Comparison of ENCODE assay signal across 14 mouse cellular contexts in genomic region chr8:70081976-70082375, GRCm38 (mm10). TPM values are rescaled to one million over a fixed set of nuclear protein-coding genes. Genes with fewer than 3 reads are reported as not detected.
DNase-seq lines count a peak whose midpoint lies in the region.
"Had no signal": no experiment of that assay in that cellular context is flagged by ENCODE, and none has a peak within 500 bp of the region (broad histone marks: within the 10 kb centered on the region; RNA-seq: fewer than 3 reads in every experiment).

No protein-coding gene starts in this region.

- peak; percentile 37 to 44 for DNase-seq in cerebellum, adult 18-20 months
- DNase-seq in cerebellum, adult 8-10 months, result no peak
- DNase-seq in cerebellum, adult 9-10 months, result peak; percentile 42
- no peak for DNase-seq in cerebellum, adult 11 months
- DNase-seq in cerebellum, adult 9-11 months, result peak; percentile 47
- peak; percentile 37 to 57 for DNase-seq in cerebellum, postnatal 10 days
- DNase-seq in natural killer cell, adult 2 months (ENCODE audit: low spot score in 2 of 2), result no peak
- no peak for DNase-seq in frontal cortex, adult 2 months (ENCODE audit: extremely low spot score in 1 of 2, low spot score in 1 of 2)
- DNase-seq: adrenal gland, adult 8-10 months; adrenal gland, postnatal 14 days; adrenal gland, postnatal 36 days; embryo, embryonic 11 days had no signal

RNA-seq across cellular contexts. Expression of gene Hapln4, which starts 1.3 kb away (rescaled TPM):
- polyA plus RNA-seq in frontal cortex, adult 2 months (2012; rRNA removed), result 34.8 and 43.9 TPM in 2 replicates
- polyA plus RNA-seq: erythroblast, embryonic 14.5 days had no signal

RNA-seq across cellular contexts. Expression of gene Tm6sf2, which starts 9.3 kb away (rescaled TPM):
- polyA plus RNA-seq in frontal cortex, adult 2 months (2012; rRNA removed), result 4.9 and 5.9 TPM in 2 replicates
- polyA plus RNA-seq: erythroblast, embryonic 14.5 days had no signal

RNA-seq across cellular contexts. Expression of gene Ncan, which starts 38.7 kb away (rescaled TPM):
- 98.8 and 102 TPM in 2 replicates for polyA plus RNA-seq in frontal cortex, adult 2 months (2012; rRNA removed)
- polyA plus RNA-seq: C2C12; erythroblast, embryonic 14.5 days had no signal

RNA-seq across cellular contexts. Expression of gene Sugp1, which starts 39.4 kb away (rescaled TPM):
- polyA plus RNA-seq in frontal cortex, adult 2 months (2012; rRNA removed), result 36.5 and 40.8 TPM in 2 replicates

RNA-seq across cellular contexts. Expression of gene Mau2, which starts 39.4 kb away (rescaled TPM):
- polyA plus RNA-seq in frontal cortex, adult 2 months (2012; rRNA removed), result 93.1 and 102 TPM in 2 replicates

Comparison
In these comparisons a context has a peak if more than half of its experiments do, and no peak if none do; other contexts are left out.
1. DNase-seq: peak in cerebellum, adult 18-20 months (2 of 2), cerebellum, adult 9-10 months (single experiment), cerebellum, adult 9-11 months (single experiment) and cerebellum, postnatal 10 days (2 of 2); none in cerebellum, adult 8-10 months (single experiment), cerebellum, adult 11 months (single experiment), natural killer cell, adult 2 months (0 of 2) and frontal cortex, adult 2 months (0 of 2).